14 mouse cellular contexts compared by ENCODE assay signal in genomic region chr7:100775810-100776209, GRCm38 (mm10).
"Had no signal": no experiment of that assay in that cellular context is flagged by ENCODE, and none has a peak within 500 bp of the region (broad histone marks: within the 10 kb centered on the region; RNA-seq: fewer than 3 reads in every experiment).

No protein-coding gene starts in this region.

- DNase-seq: retina, postnatal 1 day; right cerebral cortex, adult 18-20 months; right cerebral cortex, postnatal 25 days; right cerebral cortex, postnatal 4 days; spleen, adult 18-20 months; thymus, adult 2 months; thymus, postnatal 25 days; thymus, postnatal 36 days; thymus, postnatal 4 days had no signal

- H3K9ac ChIP-seq: neural tube, embryonic 12.5 days; neural tube, embryonic 13.5 days; neural tube, embryonic 15.5 days; stomach, embryonic 15.5 days had no signal

- H3K27me3 ChIP-seq: neural tube, embryonic 12.5 days; neural tube, embryonic 13.5 days; neural tube, embryonic 15.5 days; stomach, embryonic 15.5 days had no signal

- H3K4me2 ChIP-seq: neural tube, embryonic 12.5 days; neural tube, embryonic 13.5 days; neural tube, embryonic 15.5 days; stomach, embryonic 15.5 days had no signal

- H3K27ac ChIP-seq: neural tube, embryonic 12.5 days; neural tube, embryonic 13.5 days; neural tube, embryonic 15.5 days; stomach, embryonic 15.5 days; stomach, postnatal 0 days had no signal

- H3K4me1 ChIP-seq: neural tube, embryonic 12.5 days; neural tube, embryonic 13.5 days; neural tube, embryonic 15.5 days; stomach, embryonic 15.5 days had no signal

- H3K9me3 ChIP-seq: neural tube, embryonic 12.5 days; neural tube, embryonic 13.5 days; neural tube, embryonic 15.5 days; stomach, embryonic 15.5 days had no signal

- H3K36me3 ChIP-seq: neural tube, embryonic 12.5 days; neural tube, embryonic 15.5 days; stomach, embryonic 15.5 days had no signal

- H3K4me3 ChIP-seq: neural tube, embryonic 12.5 days; neural tube, embryonic 13.5 days; neural tube, embryonic 15.5 days; stomach, embryonic 15.5 days had no signal
